Mouse (Mus musculus): ENCODE measurements around the gene Nox1.

- no peak for TF ChIP-seq GATA2 (IDR thresholded peaks at IDR 0.05; ENCODE audit: borderline replicate concordance, low read depth, low read length)
- TF ChIP-seq GATA1 (IDR thresholded peaks at IDR 0.05; ENCODE audit: borderline replicate concordance, low read length) = no peak
- no peak for TF ChIP-seq CTCF (IDR thresholded peaks at IDR 0.05; ENCODE audit: low read depth, low read length)
These were observed 119.1 kb downstream of the Nox1 start for GRCm38 (mm10) chrX:134102641-134103040.
